Mouse (Mus musculus): Measurements from ENCODE around the gene Lrrc66. TPM values are rescaled to one million over a fixed set of nuclear protein-coding genes. Genes with fewer than 3 reads are reported as not detected.
"Not testable (repeated sequence)": the region's sequence is repeated elsewhere in the genome, so short reads cannot be mapped to it uniquely, and the experiment has no call there.

Gene Lrrc66
- polyA plus RNA-seq, 1 experiment from 2014 or later = not detected

- no peak overlapping the region for H3K27ac ChIP-seq (replicated peaks)
- H3K4me3 ChIP-seq = no peak overlapping the region
- no peak overlapping the region for H3K4me2 ChIP-seq (replicated peaks)
- no peaks in the 10 kb centered on the region for H3K36me3 ChIP-seq
- no peak overlapping the region for H3K9ac ChIP-seq (replicated peaks)
- no peaks in the 10 kb centered on the region for H3K27me3 ChIP-seq
- H3K9me3 ChIP-seq = no peaks in the 10 kb centered on the region
- H3K4me1 ChIP-seq = peaks cover 16% of the 10 kb centered on the region
- ATAC-seq (replicated peaks) = no peak
- WGBS = 87% methylated on average over 6 of the region's 6 CpGs
Observed at GRCm38 (mm10) chr5:73604964-73605363, 27.4 kb downstream of the Lrrc66 start.

- WGBS = 68% methylated on average over 6 of the region's 6 CpGs
- Histone ChIP-seq H3K36me3 (no peaks in the 10 kb centered on the region), H3K27me3 (no peaks in the 10 kb centered on the region), H3K4me2 (replicated peaks) (no peak overlapping the region), H3K9me3 (no peaks in the 10 kb centered on the region), H3K4me1 (peaks cover 19% of the 10 kb centered on the region), H3K4me3 (no peak overlapping the region), H3K9ac (replicated peaks) (no peak overlapping the region), H3K27ac (replicated peaks) (no peak overlapping the region)
- ATAC-seq (replicated peaks) = no peak
Observed at GRCm38 (mm10) chr5:73604542-73604941, 27.8 kb downstream of the Lrrc66 start.

- Histone ChIP-seq H3K9ac (replicated peaks) (no peak overlapping the region), H3K4me1 (peaks cover 27% of the 10 kb centered on the region), H3K36me3 (no peaks in the 10 kb centered on the region), H3K4me2 (replicated peaks) (no peak overlapping the region), H3K9me3 (no peaks in the 10 kb centered on the region), H3K4me3 (no peak overlapping the region), H3K27me3 (no peaks in the 10 kb centered on the region), H3K27ac (replicated peaks) (no peak overlapping the region)
- WGBS = 74% methylated on average over 3 of the region's 3 CpGs
- no peak for ATAC-seq (replicated peaks)
Observed at GRCm38 (mm10) chr5:73602865-73603264, 29.5 kb downstream of the Lrrc66 start.

DNA sequence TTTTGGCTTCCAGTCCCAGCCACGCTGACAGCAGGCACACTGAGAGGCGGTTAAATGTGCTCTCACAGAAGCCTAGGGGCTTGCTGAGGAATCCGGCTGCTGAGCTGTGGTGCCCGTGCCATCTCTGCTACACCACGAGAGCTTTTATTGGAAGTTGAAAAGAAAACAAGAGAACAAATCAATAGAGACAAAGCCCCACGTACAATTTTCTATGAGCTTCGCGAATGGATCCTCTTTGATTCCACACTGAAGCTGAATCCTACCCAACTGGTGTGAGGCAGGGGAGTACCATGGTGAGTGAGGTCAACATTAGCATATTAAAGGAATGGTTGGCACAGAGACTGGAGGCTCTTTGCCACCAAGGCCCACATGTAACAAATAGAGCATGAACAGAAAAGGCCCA, 31.0 kb downstream of the Lrrc66 start:
- peaks cover 27% of the 10 kb centered on the region for H3K4me1 ChIP-seq
- peak; percentile 66 for ATAC-seq (replicated peaks)
- no peaks in the 10 kb centered on the region for H3K9me3 ChIP-seq
- H3K9ac ChIP-seq (replicated peaks) = no peak overlapping the region
- no peak overlapping the region for H3K4me3 ChIP-seq
- H3K27ac ChIP-seq (replicated peaks) = peak overlapping the region; percentile 48
- no peaks in the 10 kb centered on the region for H3K36me3 ChIP-seq
- no peaks in the 10 kb centered on the region for H3K27me3 ChIP-seq
- 11% methylated on average over 8 of the region's 8 CpGs for WGBS
- H3K4me2 ChIP-seq (replicated peaks) = no peak overlapping the region

- Histone ChIP-seq H3K36me3 (no peaks in the 10 kb centered on the region), H3K9me3 (no peaks in the 10 kb centered on the region), H3K4me1 (peaks cover 27% of the 10 kb centered on the region), H3K27me3 (no peaks in the 10 kb centered on the region), H3K9ac (replicated peaks) (no peak overlapping the region), H3K4me2 (replicated peaks) (no peak overlapping the region), H3K4me3 (no peak overlapping the region), H3K27ac (replicated peaks) (no peak overlapping the region)
- 68% methylated on average over 2 of the region's 2 CpGs for WGBS
- no peak for ATAC-seq (replicated peaks)
Observed at GRCm38 (mm10) chr5:73599991-73600390, 32.3 kb downstream of the Lrrc66 start.

- Histone ChIP-seq H3K27ac (replicated peaks) (peak overlapping the region; percentile 23; the same call in 1 of the 2 replicates), H3K4me3 (no peak overlapping the region), H3K4me1 (peaks cover 27% of the 10 kb centered on the region), H3K27me3 (no peaks in the 10 kb centered on the region), H3K36me3 (no peaks in the 10 kb centered on the region), H3K4me2 (replicated peaks) (no peak overlapping the region), H3K9me3 (no peaks in the 10 kb centered on the region), H3K9ac (replicated peaks) (no peak overlapping the region)
- 63% methylated on average over 5 of the region's 5 CpGs for WGBS
- peak; percentile 82 for ATAC-seq (replicated peaks)
Observed at GRCm38 (mm10) chr5:73598943-73599695, 33.2 kb downstream of the Lrrc66 start.

- WGBS = 82% methylated on average over 3 of the region's 3 CpGs
- Histone ChIP-seq H3K27ac (replicated peaks) (no peak overlapping the region), H3K4me3 (no peak overlapping the region), H3K4me2 (replicated peaks) (no peak overlapping the region), H3K4me1 (peaks cover 18% of the 10 kb centered on the region), H3K36me3 (no peaks in the 10 kb centered on the region), H3K9ac (replicated peaks) (no peak overlapping the region), H3K9me3 (no peaks in the 10 kb centered on the region), H3K27me3 (no peaks in the 10 kb centered on the region)
- no peak for ATAC-seq (replicated peaks)
Observed at GRCm38 (mm10) chr5:73587119-73587518, 45.2 kb downstream of the Lrrc66 start.

DNA sequence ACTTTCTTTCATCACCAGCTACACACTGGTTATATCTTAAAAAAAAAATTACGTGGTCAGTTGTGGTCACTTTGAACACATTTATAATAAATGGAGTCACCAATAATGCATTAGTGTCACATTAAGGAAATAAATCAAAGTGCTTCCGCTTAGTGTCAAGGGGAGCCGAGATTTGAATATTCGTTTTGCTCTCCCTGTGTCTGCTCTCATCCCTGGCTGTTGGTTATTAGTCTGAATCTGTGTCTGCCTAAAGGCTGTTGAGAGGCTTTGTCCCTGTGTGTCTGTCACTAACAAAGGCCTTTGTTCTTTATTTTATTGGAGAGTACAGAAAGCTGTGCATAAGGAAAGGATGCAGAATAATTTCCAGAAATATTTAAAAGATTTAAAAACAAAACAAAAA, 45.7 kb downstream of the Lrrc66 start:
- no peak overlapping the region for H3K4me3 ChIP-seq
- 66% methylated on average over 4 of the region's 4 CpGs for WGBS
- H3K27me3 ChIP-seq = no peaks in the 10 kb centered on the region
- H3K4me2 ChIP-seq (replicated peaks) = no peak overlapping the region
- H3K9me3 ChIP-seq = no peaks in the 10 kb centered on the region
- H3K4me1 ChIP-seq = peaks cover 18% of the 10 kb centered on the region
- H3K27ac ChIP-seq (replicated peaks) = peak overlapping the region; percentile 79; the same call in 1 of the 2 replicates
- no peak overlapping the region for H3K9ac ChIP-seq (replicated peaks)
- no peaks in the 10 kb centered on the region for H3K36me3 ChIP-seq
- no peak for ATAC-seq (replicated peaks)

- WGBS = 21% methylated on average over 7 of the region's 7 CpGs
- Histone ChIP-seq H3K4me3 (no peak overlapping the region), H3K9ac (replicated peaks) (no peak overlapping the region), H3K27ac (replicated peaks) (peak overlapping the region; percentile 79), H3K9me3 (no peaks in the 10 kb centered on the region), H3K27me3 (no peaks in the 10 kb centered on the region), H3K4me2 (replicated peaks) (no peak overlapping the region), H3K4me1 (peaks cover 18% of the 10 kb centered on the region), H3K36me3 (no peaks in the 10 kb centered on the region)
- ATAC-seq (replicated peaks) = peak; percentile 85
Observed at GRCm38 (mm10) chr5:73585212-73586115, 46.9 kb downstream of the Lrrc66 start.

GRCm38 (mm10) chr5:73584011-73584410, 48.3 kb downstream of the Lrrc66 start:
- H3K9me3 ChIP-seq; H3K27ac ChIP-seq (replicated peaks); H3K4me2 ChIP-seq (replicated peaks); ATAC-seq (replicated peaks); H3K36me3 ChIP-seq; H3K4me3 ChIP-seq; H3K9ac ChIP-seq (replicated peaks); H3K27me3 ChIP-seq: not testable (repeated sequence)
- H3K4me1 ChIP-seq = peaks cover 18% of the 10 kb centered on the region
- 37% methylated on average over 6 of the region's 6 CpGs for WGBS

GRCm38 (mm10) chr5:73578131-73578530, 54.2 kb downstream of the Lrrc66 start:
- WGBS = 81% methylated on average over 3 of the region's 3 CpGs
- Histone ChIP-seq H3K4me2 (replicated peaks) (no peak overlapping the region), H3K36me3 (no peaks in the 10 kb centered on the region), H3K27ac (replicated peaks) (no peak overlapping the region), H3K27me3 (no peaks in the 10 kb centered on the region), H3K4me1 (peaks cover 7% of the 10 kb centered on the region), H3K9ac (replicated peaks) (no peak overlapping the region), H3K9me3 (no peaks in the 10 kb centered on the region), H3K4me3 (no peak overlapping the region)
- no peak for ATAC-seq (replicated peaks)

DNA sequence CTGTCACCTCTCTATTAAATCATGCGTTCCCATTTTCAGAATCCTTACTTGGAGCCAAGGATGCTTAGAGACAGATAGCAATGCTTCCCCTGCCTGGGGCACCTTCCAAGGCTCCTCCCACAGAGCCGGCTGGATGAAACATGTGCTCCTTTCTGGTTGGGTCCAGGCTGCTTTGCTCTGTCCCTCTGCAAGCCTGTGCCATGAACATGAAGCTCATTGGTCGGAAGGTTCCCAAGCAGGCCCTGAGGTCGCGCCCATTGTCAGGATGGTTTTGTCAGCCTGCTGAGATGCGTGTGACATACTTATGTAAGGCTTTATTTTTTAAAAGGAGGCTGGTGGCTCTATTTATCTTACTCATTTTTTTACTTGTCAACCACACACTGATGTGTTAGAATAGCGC, 55.6 kb downstream of the Lrrc66 start:
- no peak overlapping the region for H3K27ac ChIP-seq (replicated peaks)
- H3K4me3 ChIP-seq = no peak overlapping the region
- H3K9ac ChIP-seq (replicated peaks) = no peak overlapping the region
- ATAC-seq (replicated peaks) = 0 out of 2 replicates have a peak, but pooled peaks have one; percentile 26
- H3K4me1 ChIP-seq = peaks cover 7% of the 10 kb centered on the region
- H3K27me3 ChIP-seq = no peaks in the 10 kb centered on the region
- no peaks in the 10 kb centered on the region for H3K36me3 ChIP-seq
- no peaks in the 10 kb centered on the region for H3K9me3 ChIP-seq
- 63% methylated on average over 7 of the region's 7 CpGs for WGBS
- H3K4me2 ChIP-seq (replicated peaks) = no peak overlapping the region
